Mouse (Mus musculus) embryonic facial prominence, embryonic 12.5 days (tissue): Measurements from ENCODE around the gene Ccdc127. TPM values are rescaled to one million over a fixed set of nuclear protein-coding genes. Genes with fewer than 3 reads are reported as not detected.

Experiments used
- ATAC-seq: fragments of 200-750 bp; cut with Nextera tagmentation; 2 replicates; pipeline ENCODE4 v1.8.0; 2017; ENCODE audit not compliant: insufficient number of reproducible peaks, insufficient read depth, low FRiP score, low TSS enrichment
- H3K27ac ChIP-seq: fragments of 300-500 bp; sonication (generic); 2 replicates; pipeline ENCODE4 v1.5.1; 2016; ENCODE audit warnings: mild to moderate bottlenecking
- H3K27me3 ChIP-seq: fragments of 300-500 bp; sonication (generic); 2 replicates; pipeline ENCODE4 v1.6.1; 2016; ENCODE audit warnings: mild to moderate bottlenecking, moderate library complexity
- H3K36me3 ChIP-seq: fragments of 300-500 bp; sonication (generic); 2 replicates; pipeline ENCODE4 v1.6.1; 2016; ENCODE audit warnings: mild to moderate bottlenecking
- H3K4me1 ChIP-seq: fragments of 300-500 bp; sonication (generic); 2 replicates; pipeline ENCODE4 v1.6.1; 2016
- H3K4me2 ChIP-seq: fragments of 300-500 bp; sonication (generic); replicated peaks from 2 replicates; pipeline ENCODE4 v1.6.1; 2016; ENCODE audit warnings: mild to moderate bottlenecking, moderate library complexity
- H3K4me3 ChIP-seq: fragments of 300-500 bp; sonication (generic); 2 replicates; pipeline ENCODE4 v1.5.1; 2016; ENCODE audit warnings: mild to moderate bottlenecking
- H3K9ac ChIP-seq: fragments of 300-500 bp; sonication (generic); 2 replicates; pipeline ENCODE4 v1.6.1; 2016; ENCODE audit warnings: mild to moderate bottlenecking, moderate library complexity
- H3K9me3 ChIP-seq: fragments of 300-500 bp; sonication (generic); 2 replicates; pipeline ENCODE4 v1.6.1; 2016; ENCODE audit warnings: mild to moderate bottlenecking, moderate library complexity
- WGBS: fragments of 180-500 bp; shearing (Covaris S2); methylation state at CpG from one replicate; pipeline ENCODE4 v1.1.7; 2016; 5-methylcytosine and 5-hydroxymethylcytosine counted together
- microRNA counts: library from miRNA; unstranded; fragments of <30 nt; microRNA quantifications from one replicate; lab custom pipeline; 2017
- microRNA-seq: library from miRNA; unstranded; fragments of <30 nt; microRNA quantifications from one replicate; pipeline ENCODE4, GENCODE M21; 2017
- polyA plus RNA-seq: library from polyadenylated mRNA; unstranded; fragments of >200 nt; fragmentation: Nextera tagmentation; extraction: Ambion mirVana; gene quantifications from 2 replicates; pipeline ENCODE4 v1.2.1, GENCODE M21; 2016

Gene Ccdc127
- polyA plus RNA-seq, 1 experiment from 2014 or later: 67.9 TPM

DNA sequence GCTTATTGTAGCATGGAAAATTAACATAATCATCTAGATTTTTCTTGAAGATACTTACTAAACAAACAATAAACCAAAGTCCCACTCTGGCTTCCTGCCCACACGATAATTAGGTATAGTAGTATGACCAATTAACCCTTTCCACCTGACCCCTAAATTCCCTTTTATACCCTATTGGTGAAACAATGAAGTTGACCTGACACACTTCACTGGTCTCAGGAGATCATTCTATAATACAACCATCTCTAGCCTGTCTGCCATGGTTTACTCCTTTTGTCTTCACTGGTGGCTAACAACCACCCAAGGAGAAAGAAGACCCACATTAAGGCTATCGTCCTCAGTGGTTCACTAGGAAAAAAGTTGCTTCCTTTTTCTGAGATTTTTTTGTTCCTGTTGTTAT is 41.0 kb downstream of the Ccdc127 start:
- Histone ChIP-seq H3K27me3 (no peaks in the 10 kb centered on the region), H3K4me1 (no peaks in the 10 kb centered on the region), H3K27ac (no peak overlapping the region), H3K9ac (no peak overlapping the region), H3K9me3 (no peaks in the 10 kb centered on the region), H3K4me2 (no peak overlapping the region), H3K4me3 (no peak overlapping the region), H3K36me3 (no peaks in the 10 kb centered on the region)
- no peak for ATAC-seq
- WGBS: 74% methylated on average over 2 of the region's 2 CpGs

DNA sequence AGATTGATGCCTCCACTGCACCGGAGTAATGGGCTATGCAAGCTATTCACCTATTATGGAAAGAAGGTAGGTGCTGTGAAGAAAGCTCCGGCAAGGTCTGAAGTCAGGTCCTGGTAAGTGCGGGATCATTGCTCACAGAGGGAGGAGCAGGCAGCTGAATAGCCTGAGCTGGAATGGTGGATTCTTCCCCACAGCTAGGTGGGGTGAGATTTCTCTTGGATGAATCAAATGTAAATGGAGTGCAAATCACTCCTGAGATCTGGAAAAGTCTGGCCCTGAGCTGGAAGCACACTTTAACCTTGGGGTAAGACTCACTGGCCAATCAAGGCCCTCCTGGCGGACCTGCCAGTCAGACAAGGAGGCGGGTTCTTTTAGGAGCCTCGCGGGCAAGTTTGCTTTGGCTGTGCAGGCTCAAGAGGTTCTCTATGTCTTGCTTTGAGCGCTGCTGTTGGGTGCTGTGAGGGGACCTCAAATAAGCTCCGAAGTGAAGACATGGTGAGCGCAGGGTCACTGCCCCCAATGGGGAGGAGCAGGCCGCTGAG is 49.3 kb downstream of the Ccdc127 start, which contains the start of gene Ftl1-ps1:
Ftl1-ps1 (plus strand) TSS at position 397 of the 542 bp plus-strand sequence.
- Histone ChIP-seq H3K9ac (no peak within 1 kb of the TSS), H3K4me2 (0 out of 2 replicates have a peak within 1 kb of the TSS, but pooled peaks have one; percentile 7), H3K9me3 (no peaks in the 10 kb centered on the region), H3K4me1 (no peaks in the 10 kb centered on the region), H3K27ac (no peak within 1 kb of the TSS), H3K27me3 (no peaks in the 10 kb centered on the region), H3K4me3 (no peak within 1 kb of the TSS), H3K36me3 (no peaks in the 10 kb centered on the region)
- no peak for ATAC-seq
- WGBS: 13% methylated on average over 11 of the region's 11 CpGs

MicroRNAs within 50 kb of the gene (microRNA counts, 519-probe panel; counts per million panel counts)
- 460 counts per million, percentile 65 among the panel's probes with 10 or more counts for microRNA mmu-miR-692 (lab: Ali Mortazavi, UCI)

Small RNA genes lying within 50 kb of the gene (microRNA-seq; reads per million reads assigned to microRNA genes)
- gene Mir692-3: not detected

Other genes with a start within 250 kb of the Ccdc127 start
- not detected in 2 replicates for gene Slc9a3, start 228.9 kb upstream of the Ccdc127 start, polyA plus RNA-seq
- 78.3 and 79.8 TPM in 2 replicates for gene Exoc3, start 141.6 kb upstream of the Ccdc127 start, polyA plus RNA-seq
- gene Ahrr, start 58.0 kb upstream of the Ccdc127 start, polyA plus RNA-seq: 1.2 and 1.7 TPM in 2 replicates
- 131 and 133 TPM in 2 replicates for gene Pdcd6, start 32.7 kb upstream of the Ccdc127 start, polyA plus RNA-seq
- 230 and 238 TPM in 2 replicates for gene Sdha, start within 50 bp of the Ccdc127 start, polyA plus RNA-seq
- not detected in 2 replicates for gene Lrrc14b, start 13.7 kb downstream of the Ccdc127 start, polyA plus RNA-seq
- 7.8 and 8.4 TPM in 2 replicates for gene Zfp72, start 40.5 kb downstream of the Ccdc127 start, polyA plus RNA-seq
- gene Ftl1-ps1, start 49.4 kb downstream of the Ccdc127 start, polyA plus RNA-seq: 84.1 and 88.1 TPM in 2 replicates
- 22.4 and 22.9 TPM in 2 replicates for gene Zfp825, start 143.7 kb downstream of the Ccdc127 start, polyA plus RNA-seq